Mouse (Mus musculus) CD4-positive helper T cell, adult 2 months (primary cell): ENCODE data around the gene Prkch.
A peak's percentile ranks its signal among the peaks of the same experiment; 100 is the strongest.

Source experiments
- DNase-seq: peaks from one replicate; pipeline ENCODE4 v3.0.0-alpha.2; 2012; ENCODE audit warnings: low read depth, missing footprints, low spot score

The Prkch gene

DNA sequence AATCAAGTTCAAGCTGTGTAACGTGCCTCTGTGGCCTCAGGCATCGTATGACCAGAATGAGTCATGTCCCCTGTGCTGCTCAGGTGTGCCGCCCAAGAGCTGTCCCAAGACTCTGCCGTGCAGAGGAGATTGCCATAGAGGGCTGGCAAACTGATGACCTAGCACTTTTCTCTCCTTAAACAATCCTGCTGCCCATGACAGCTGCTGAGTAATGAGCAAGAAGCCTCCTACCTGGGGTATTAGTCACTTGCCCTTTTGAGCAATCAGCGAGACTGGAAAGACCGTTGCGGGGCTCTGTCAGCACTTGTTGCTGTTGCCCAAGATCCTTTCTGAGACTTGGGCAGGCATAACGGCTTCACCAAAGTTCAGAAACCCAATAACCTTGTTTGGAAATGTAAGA is 171.1 kb downstream of the Prkch start:
- DNase-seq, result peak; percentile 51

DNA sequence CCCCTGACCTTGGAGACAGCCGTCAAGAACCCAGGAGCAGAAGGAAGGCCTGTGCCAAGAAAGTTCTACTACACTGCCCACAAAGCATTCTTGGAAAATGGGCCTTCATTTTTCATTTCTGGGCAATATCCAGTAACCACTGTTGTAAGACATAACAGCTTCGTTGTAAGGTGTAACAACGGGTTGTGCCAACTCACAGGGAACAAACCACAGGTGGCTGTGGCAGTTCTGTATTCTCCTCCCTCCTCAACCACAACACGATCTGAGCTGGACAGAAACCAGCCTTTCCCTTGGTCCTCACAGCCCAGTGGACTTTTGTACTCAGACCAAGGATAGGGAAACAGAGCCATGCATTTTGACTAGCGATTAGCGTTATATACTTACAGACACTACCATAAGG is 171.9 kb downstream of the Prkch start:
- no peak for DNase-seq

DNA sequence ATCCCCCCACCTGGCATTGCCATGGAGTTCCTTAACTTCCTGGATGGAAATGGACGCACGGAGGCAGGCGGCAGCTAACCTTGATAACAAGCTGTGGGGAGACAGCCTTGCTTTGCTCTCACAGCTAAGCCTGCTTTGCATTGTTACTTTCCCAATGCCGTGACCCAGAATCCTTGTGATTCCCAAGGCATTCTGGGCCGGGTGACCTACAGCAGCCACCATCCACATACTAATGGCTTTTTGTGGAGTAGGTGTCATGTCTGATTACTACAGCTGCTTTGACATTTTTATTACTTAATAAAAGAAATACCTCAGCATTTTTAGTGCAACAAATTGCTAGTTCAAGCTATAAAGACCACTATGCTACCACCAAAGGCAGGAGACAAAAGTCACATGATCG is 177.4 kb downstream of the Prkch start:
- DNase-seq, result no peak

DNA sequence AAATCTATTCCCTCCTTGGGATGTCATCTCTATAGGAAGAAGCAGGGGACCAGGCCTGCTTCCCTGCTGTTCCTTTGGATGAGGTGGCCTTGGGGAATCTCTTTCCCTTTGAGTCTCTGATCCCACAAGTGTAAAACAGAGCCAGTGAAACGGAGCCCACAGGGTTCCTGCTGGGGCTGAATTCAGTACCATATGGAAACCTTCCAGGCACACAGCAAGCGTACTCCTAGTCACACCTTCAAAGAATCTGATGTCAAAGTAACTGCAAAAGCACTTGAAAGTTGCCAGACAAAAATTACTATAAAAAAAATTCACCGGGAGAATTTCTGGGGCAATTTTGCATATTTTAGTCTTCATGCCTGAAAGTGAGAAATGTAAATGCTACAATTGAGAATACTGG is 178.2 kb downstream of the Prkch start:
- no peak for DNase-seq

DNA sequence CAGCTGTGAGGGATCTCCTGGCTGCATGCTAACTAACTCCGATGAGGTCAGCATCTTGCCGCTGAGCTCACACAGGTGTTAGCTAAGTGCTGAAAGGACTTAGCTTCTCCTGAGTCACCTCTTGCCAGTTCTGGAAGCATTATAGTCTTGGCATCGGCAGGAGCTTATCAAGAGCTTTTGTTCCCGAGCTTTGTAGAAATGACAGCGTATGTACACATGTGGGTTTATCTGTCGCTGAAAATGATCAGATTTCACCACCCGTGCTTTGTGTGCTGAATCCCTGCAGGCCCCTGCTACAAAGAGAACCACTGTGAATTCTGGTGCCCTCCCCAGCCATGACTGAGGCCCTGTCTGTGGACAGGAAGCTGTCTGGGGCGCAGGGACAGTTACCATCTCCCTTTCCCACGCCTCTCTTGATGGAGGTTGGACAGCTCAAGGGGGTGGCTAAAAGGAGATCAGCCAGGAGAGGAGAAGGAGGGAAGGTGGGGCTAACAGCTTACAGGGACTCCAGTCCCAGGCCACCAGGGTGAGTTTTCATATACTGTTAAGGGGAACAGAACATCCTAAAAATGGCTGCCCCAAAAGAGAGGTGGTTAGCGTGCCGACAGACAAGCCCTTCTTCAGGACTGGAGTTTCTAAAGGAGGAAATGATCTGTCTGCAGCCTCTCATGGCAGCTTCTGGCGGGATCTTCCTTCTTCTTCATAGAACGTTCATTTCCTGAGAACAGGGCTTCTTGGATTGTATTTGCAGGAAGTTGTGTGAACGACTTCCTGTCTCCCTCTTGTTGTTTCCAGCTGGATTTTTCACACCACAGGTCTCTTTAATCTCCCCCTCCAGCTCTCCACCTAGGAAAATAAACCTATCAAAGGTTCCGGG is 180.3 kb downstream of the Prkch start:
- no peak for DNase-seq

- DNase-seq, result no peak
Measured at GRCm38 (mm10) chr12:73766152-73766551, 181.6 kb downstream of the Prkch start.

- DNase-seq, result no peak
Measured at GRCm38 (mm10) chr12:73768788-73769187, 184.2 kb downstream of the Prkch start.

DNA sequence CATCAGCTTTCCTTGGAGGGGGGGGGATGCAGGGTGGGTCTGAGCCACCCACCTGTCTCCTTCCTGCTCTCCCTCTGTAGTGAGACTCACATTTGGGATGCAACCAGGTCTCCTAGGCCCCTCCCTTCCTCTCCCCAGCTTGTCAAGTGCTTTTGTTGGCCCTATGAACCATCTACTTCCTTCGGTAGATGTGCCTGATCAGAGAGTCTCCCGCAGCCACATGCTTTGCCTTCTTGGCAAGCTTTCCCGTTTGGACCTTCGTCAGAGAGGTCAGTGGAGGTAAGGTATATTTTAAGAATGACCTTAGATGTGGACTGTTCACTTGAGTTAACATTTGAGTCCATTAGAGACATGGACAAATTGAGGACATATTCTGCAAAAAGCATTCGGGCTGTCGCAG is 184.9 kb downstream of the Prkch start:
- no peak for DNase-seq

- no peak for DNase-seq
Measured at GRCm38 (mm10) chr12:73770771-73771170, 186.2 kb downstream of the Prkch start.

DNA sequence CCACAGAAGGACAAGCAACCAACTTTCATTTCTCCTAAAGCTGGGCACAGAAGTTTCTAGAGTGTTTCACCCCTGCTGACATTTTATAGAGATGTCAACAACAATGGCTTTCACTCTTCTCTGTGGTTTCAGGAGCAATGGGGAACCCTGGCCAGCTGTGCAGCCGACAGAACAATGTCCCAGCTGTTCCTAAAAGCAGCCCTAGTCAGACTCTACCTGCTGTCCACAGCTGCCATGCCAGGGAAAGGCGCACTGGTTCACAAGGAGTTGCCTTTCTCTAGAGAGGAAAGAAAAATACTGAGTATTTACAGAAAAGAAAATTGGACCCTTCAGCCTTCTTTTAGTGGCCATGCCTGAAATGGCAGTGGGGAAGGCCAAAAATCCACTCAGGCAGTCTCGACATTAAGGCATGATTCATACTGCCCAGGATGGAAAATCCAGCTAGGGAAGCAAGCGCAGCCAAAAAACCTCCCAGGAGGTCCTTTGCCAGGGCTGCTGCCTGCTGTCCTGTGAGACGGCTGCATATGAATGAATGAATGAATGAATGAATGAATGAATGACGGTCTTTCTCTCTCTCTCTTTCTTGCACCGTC is 190.3 kb downstream of the Prkch start:
- no peak for DNase-seq

- DNase-seq, result no peak
Measured at GRCm38 (mm10) chr12:73776401-73776945, 191.9 kb downstream of the Prkch start.

- DNase-seq, result no peak
Measured at GRCm38 (mm10) chr12:73777673-73778072, 193.1 kb downstream of the Prkch start.

DNA sequence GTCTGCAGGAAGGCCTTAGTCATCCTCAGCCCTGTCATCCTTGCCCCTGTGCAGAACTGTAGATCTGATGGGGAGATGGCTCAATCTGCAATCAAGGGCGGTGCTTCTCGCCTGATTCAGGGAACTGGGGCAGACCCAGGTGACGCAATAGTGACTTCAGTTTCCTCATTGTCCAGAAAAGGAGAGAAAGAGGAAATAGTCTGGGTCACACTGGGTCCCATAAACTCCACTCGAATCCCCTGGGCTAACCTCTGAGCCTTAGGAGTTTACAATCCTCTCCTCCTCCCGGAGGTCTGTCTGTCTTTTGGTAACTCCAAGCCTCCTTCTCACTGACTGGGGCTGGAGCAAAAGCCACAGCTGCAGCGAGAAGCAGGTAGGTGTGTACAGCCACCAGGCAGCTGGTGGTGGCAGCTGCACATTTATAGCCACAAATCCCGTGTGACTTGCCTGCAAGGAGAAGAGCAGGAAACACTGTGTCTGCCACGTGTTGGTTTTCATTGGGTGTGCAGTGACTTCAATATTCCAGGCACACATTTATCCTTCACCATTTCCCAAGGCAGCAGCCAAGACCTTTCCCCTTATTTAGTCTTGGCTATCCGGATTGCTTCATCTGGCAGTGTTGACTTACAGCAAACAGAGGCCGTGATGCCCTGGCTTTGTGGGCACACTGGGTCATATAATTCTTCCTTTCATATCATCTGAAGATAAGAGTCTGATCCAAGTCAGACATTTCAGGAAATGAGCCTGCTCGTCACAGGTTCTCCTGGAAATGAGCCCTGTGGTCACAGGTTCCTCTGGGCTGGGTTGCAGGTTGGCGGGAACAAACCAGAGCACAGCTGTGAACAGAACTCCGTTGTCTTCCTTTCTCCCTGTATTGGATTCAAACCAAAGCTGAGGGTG is 195.0 kb downstream of the Prkch start:
- peak; percentile 72 for DNase-seq

GRCm38 (mm10) chr12:73781425-73782032 is 196.9 kb downstream of the Prkch start:
- DNase-seq, result no peak

GRCm38 (mm10) chr12:73786909-73787308 is 202.3 kb downstream of the Prkch start:
- no peak for DNase-seq

DNA sequence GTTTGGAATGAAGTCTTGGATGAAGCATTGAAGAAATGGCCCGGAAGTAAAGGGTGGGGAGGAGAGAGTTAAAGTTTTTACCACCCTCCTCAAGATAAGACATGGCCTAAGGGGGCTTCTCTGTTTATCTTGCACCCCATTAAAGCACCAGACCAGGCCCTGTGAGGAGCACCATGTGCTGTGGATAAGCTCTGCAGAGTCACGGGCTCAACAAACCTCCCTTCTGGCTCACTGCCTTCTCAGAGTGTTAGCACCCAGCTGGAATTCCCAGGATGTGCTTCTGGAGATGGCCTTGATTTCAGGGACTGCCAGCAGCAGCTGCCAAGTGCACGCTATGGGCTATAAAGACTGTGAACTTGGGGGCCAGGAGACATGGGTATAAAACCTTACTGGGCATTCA is 204.3 kb downstream of the Prkch start:
- no peak for DNase-seq

DNA sequence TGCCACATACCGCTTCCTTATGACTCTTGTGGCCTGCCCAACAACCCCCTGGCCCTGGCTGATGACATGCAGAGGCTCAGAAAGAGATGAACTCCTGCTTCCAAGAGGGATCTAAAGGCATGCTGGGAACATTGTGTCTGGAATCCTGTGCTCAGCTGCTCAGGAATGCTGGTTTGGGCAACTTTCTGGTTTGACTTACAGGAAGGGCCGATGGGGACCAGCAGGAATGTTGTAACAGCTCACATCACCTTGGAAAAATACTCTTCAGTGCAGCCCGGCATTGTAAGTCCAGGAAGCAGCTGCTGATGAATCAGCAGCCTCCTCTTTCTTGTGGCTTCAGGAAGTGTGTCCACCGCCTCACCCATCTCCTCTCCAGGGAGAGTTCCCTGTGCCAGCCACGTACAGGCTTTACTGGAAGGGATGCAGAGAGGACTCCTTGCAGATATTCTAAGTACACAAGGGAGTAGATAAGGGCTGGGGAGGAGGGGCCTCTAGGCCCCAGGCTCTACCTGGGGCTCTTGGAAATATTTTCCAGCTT is 206.0 kb downstream of the Prkch start:
- DNase-seq, result no peak

- no peak for DNase-seq
Measured at GRCm38 (mm10) chr12:73793216-73793615, 208.6 kb downstream of the Prkch start.

DNA sequence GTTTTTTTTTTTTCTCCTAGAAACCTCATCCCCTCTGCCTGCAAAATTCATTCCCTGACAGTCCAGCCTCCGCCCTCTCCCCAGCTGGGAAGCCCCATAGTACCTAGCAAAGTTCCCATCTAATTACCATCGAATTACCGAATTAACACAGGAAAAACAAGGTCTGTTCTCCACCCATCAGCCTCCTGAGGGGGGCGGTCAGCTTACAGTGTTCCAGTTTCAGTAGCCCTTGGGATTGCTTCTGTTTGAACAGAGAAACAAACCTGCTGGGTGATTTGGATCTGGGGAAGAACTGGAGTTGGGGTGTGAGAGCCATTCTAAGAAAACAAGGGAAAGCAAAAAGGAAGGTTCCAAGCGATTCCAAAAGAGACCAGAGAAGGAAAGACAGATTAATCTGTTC is 209.1 kb downstream of the Prkch start:
- no peak for DNase-seq

DNA sequence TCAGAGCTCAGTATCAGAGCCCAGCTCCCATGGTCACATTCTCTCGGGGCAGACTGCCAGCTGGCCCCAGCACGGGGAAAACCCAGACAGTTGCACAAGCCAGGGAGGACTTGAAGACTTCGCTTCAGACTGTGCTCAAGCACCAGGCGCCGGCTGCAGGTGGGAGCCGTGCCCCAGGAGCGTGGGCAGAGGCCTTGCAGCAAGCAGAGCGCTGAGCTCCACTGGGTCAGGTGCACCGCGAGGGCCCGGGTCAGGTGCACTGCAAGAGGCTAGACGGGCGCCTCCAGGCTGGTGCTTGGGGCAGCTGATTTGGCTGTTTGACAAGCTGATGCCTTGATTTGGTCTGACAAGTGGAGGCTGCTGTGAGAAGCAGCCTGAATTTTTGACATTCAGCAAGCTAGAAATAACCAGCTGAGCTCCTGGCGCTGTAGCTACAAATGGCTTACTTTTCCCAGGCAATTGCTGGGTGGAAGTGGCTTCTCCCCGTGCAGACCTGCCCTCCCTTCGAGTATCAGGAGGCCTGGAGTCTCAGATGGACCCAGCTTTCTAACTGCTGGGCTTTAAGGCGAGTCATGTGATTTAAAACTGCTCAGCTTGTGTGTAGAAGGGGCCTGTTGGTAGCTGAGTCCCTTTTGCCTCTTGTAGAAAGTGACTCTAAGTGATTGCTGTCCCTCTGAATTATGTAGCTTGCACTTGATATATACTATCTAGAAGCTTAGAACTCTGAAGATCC is 209.7 kb downstream of the Prkch start:
- DNase-seq, result peak; percentile 59

DNA sequence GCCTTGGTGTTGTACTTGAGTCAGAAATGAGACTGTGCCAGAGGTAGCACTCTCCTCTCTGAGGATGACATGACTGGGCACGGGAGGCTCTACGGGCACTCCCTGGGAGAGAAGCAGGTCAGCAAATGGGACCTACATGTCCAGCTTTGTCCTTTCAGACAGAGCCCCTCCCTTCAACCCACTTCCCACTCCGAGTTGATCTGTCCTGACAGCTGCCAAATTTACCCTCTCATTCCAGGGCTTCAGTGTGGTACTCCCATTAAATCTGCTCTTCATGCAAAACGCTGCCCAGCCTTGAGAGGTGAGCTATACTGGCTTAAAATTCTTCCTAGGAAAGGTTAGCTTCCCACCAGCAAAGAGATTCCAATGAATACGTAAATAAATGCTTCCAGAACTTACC is 215.1 kb downstream of the Prkch start:
- DNase-seq, result no peak
